Mouse (Mus musculus) adrenal gland, postnatal 14 days (tissue): Measurements from ENCODE around the gene Stab2. TPM values are rescaled to one million over a fixed set of nuclear protein-coding genes. Genes with fewer than 3 reads are reported as not detected.
A peak's percentile ranks its signal among the peaks of the same experiment; 100 is the strongest.

Source experiments
- DNase-seq: peaks from one replicate; pipeline ENCODE4 v3.0.0; 2021; ENCODE audit warnings: mixed read lengths
- total RNA-seq: library from RNA; stranded (reverse); gene quantifications from 2 replicates; pipeline ENCODE4 v1.2.3, GENCODE M21; 2021

Gene Stab2
- total RNA-seq, 1 experiment from 2014 or later: 13.3 TPM

GRCm38 (mm10) chr10:86825871-86826522 is 181.8 kb downstream of the Stab2 start:
- DNase-seq: peak; percentile 70

- no peak for DNase-seq
These were observed 183.0 kb downstream of the Stab2 start for GRCm38 (mm10) chr10:86824871-86825270.

- DNase-seq: peak; percentile 37
These were observed 183.7 kb downstream of the Stab2 start for GRCm38 (mm10) chr10:86824093-86824492.

GRCm38 (mm10) chr10:86821014-86821413 is 186.8 kb downstream of the Stab2 start:
- DNase-seq: no peak

- no peak for DNase-seq
These were observed 188.1 kb downstream of the Stab2 start for GRCm38 (mm10) chr10:86819649-86820165.

GRCm38 (mm10) chr10:86815133-86815532 is 192.7 kb downstream of the Stab2 start:
- peak; percentile 53 for DNase-seq

- DNase-seq: peak; percentile 51
These were observed 193.3 kb downstream of the Stab2 start for GRCm38 (mm10) chr10:86814292-86815131.

- DNase-seq: no peak
These were observed 197.2 kb downstream of the Stab2 start for GRCm38 (mm10) chr10:86810612-86811011.

- no peak for DNase-seq
These were observed 197.8 kb downstream of the Stab2 start for GRCm38 (mm10) chr10:86810000-86810399.

- no peak for DNase-seq
These were observed 199.6 kb downstream of the Stab2 start for GRCm38 (mm10) chr10:86808013-86808758.

GRCm38 (mm10) chr10:86807362-86807761 is 200.5 kb downstream of the Stab2 start:
- no peak for DNase-seq

GRCm38 (mm10) chr10:86796073-86796741 is 211.6 kb downstream of the Stab2 start:
- no peak for DNase-seq

- DNase-seq: no peak
These were observed 212.9 kb downstream of the Stab2 start for GRCm38 (mm10) chr10:86794794-86795535.

- DNase-seq: no peak
These were observed 213.6 kb downstream of the Stab2 start for GRCm38 (mm10) chr10:86794196-86794595.

GRCm38 (mm10) chr10:86793509-86793951 is 214.3 kb downstream of the Stab2 start:
- DNase-seq: peak; percentile 68

- DNase-seq: peak; percentile 41
These were observed 216.2 kb downstream of the Stab2 start for GRCm38 (mm10) chr10:86791507-86792184.
